Mouse (Mus musculus) erythroid progenitor cell, adult 5-6 weeks (primary cell): ENCODE results near the gene Igf1r. TPM values are rescaled to one million over a fixed set of nuclear protein-coding genes. Genes with fewer than 3 reads are reported as not detected.

ENCODE experiments used
- ATAC-seq: replicated peaks from 2 replicates; pipeline ENCODE4 v1.8.0; 2016; ENCODE audit warnings: moderate number of reproducible peaks, mild to moderate bottlenecking, moderate TSS enrichment, inconsistent platforms; ENCODE audit not compliant: poor library complexity, low FRiP score, severe bottlenecking
- total RNA-seq, 2 experiments: library from RNA; stranded (forward) in 1 of 2; stranded (reverse) in 1 of 2; fragments of 150-400 nt in 1 of 2; fragments of 186-747, 209-891 nt in 1 of 2; gene quantifications; 2 replicates each; pipeline versions ENCODE4 v1.2.3 to v1.2.4; 2015 to 2017; ENCODE audit warnings: low replicate concordance in 2 of 2

The Igf1r gene
- total RNA-seq, 2 experiments from 2014 or later = 16.8 to 28.1 TPM

GRCm38 (mm10) chr7:68134948-68135347 lies 182.3 kb downstream of the Igf1r start:
- no peak for ATAC-seq

GRCm38 (mm10) chr7:68136056-68136455 lies 183.4 kb downstream of the Igf1r start:
- no peak for ATAC-seq

GRCm38 (mm10) chr7:68139384-68139783 lies 186.8 kb downstream of the Igf1r start:
- no peak for ATAC-seq

GRCm38 (mm10) chr7:68140041-68140807 lies 187.6 kb downstream of the Igf1r start:
- ATAC-seq = no peak

- ATAC-seq = no peak
Observed at GRCm38 (mm10) chr7:68144266-68144665, 191.6 kb downstream of the Igf1r start.

GRCm38 (mm10) chr7:68148297-68149048 lies 195.8 kb downstream of the Igf1r start:
- ATAC-seq = no peak; the same call in 1 of the 2 replicates

- no peak for ATAC-seq
Observed at GRCm38 (mm10) chr7:68151892-68152291, 199.3 kb downstream of the Igf1r start.

GRCm38 (mm10) chr7:68152458-68152857 lies 199.8 kb downstream of the Igf1r start:
- no peak for ATAC-seq

- no peak for ATAC-seq
Observed at GRCm38 (mm10) chr7:68153269-68153668, 200.6 kb downstream of the Igf1r start.

GRCm38 (mm10) chr7:68154588-68154987 lies 202.0 kb downstream of the Igf1r start:
- ATAC-seq = no peak

- ATAC-seq = no peak
Observed at GRCm38 (mm10) chr7:68160094-68160791, 207.6 kb downstream of the Igf1r start.

- ATAC-seq = no peak
Observed at GRCm38 (mm10) chr7:68164074-68164473, 211.4 kb downstream of the Igf1r start.

- no peak for ATAC-seq
Observed at GRCm38 (mm10) chr7:68172776-68173175, 220.1 kb downstream of the Igf1r start.

- no peak for ATAC-seq
Observed at GRCm38 (mm10) chr7:68179672-68180071, 227.0 kb downstream of the Igf1r start.

- ATAC-seq = no peak
Observed at GRCm38 (mm10) chr7:68181104-68181503, 228.5 kb downstream of the Igf1r start.

- ATAC-seq = no peak
Observed at GRCm38 (mm10) chr7:68182025-68182424, 229.4 kb downstream of the Igf1r start.

- ATAC-seq = no peak
Observed at GRCm38 (mm10) chr7:68182773-68183172, 230.1 kb downstream of the Igf1r start.

GRCm38 (mm10) chr7:68183421-68183820 lies 230.8 kb downstream of the Igf1r start:
- ATAC-seq = no peak

- no peak for ATAC-seq
Observed at GRCm38 (mm10) chr7:68189211-68189610, 236.6 kb downstream of the Igf1r start.

- no peak for ATAC-seq
Observed at GRCm38 (mm10) chr7:68189691-68190456, 237.2 kb downstream of the Igf1r start.
